Mouse (Mus musculus) right cerebral cortex, postnatal 4 days (tissue): ENCODE results near the gene Rusc2.

Experiments used
- DNase-seq: peaks from one replicate; pipeline ENCODE4 v3.0.0-alpha.2; 2022

The Rusc2 gene

DNA sequence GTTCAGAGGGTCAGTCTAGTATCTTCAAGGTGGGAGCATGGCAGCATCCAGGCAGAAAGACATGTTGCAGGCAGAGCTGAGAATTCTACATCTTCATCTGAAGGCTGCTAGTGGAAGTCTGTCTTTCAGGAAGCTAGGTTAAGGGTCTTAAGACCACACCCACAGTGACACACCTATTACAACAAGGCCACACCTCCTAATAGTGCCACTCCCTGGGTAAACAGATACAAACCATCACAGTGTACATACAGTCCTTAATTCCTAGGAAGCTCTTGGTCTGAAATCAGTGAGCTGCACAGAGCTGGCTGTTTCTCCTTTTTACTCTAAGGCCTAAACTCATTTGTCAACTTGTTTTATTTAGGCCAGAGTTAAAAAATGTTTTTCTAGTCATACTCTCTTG lies 5.2 kb downstream of the Rusc2 start:
- no peak for DNase-seq

GRCm38 (mm10) chr4:43389390-43389789 lies 7.6 kb downstream of the Rusc2 start:
- no peak for DNase-seq

DNA sequence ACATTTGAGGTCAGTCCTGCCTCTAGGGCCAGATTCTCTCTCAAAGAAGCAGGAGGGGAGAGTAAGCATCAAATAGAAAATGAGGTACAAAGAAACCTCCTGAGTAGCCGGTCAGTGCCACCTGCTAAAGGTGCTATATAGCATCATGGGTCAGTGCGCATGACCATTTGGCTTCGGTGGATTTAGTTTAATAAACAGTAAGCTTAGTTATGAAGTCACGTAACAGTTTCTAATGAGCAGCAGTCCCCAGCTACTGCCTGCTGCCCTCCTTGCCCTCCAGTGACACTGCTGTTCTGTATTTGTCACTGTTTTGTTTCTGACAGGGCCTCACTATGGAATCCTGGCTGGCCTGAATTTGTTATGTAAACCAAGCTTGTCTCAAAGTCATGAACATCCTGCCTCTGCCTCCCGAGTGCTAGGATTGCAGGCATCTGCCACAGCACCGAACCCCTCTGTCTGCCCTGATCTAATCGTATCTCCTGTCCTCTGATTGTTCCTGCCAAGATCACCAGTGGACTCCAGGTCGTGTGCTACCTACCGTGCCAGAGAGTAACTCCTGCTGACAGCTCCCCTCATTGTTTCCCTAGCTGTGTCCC lies 8.2 kb downstream of the Rusc2 start:
- no peak for DNase-seq

- DNase-seq = no peak
These were observed 9.8 kb downstream of the Rusc2 start for GRCm38 (mm10) chr4:43391521-43392050.

GRCm38 (mm10) chr4:43394345-43394891 lies 12.6 kb downstream of the Rusc2 start:
- DNase-seq = no peak

GRCm38 (mm10) chr4:43395147-43395546 lies 13.4 kb downstream of the Rusc2 start:
- no peak for DNase-seq

GRCm38 (mm10) chr4:43395836-43396235 lies 14.1 kb downstream of the Rusc2 start:
- no peak for DNase-seq

- no peak for DNase-seq
These were observed 14.6 kb downstream of the Rusc2 start for GRCm38 (mm10) chr4:43396381-43396780.

GRCm38 (mm10) chr4:43398014-43398413 lies 16.2 kb downstream of the Rusc2 start:
- DNase-seq = no peak

DNA sequence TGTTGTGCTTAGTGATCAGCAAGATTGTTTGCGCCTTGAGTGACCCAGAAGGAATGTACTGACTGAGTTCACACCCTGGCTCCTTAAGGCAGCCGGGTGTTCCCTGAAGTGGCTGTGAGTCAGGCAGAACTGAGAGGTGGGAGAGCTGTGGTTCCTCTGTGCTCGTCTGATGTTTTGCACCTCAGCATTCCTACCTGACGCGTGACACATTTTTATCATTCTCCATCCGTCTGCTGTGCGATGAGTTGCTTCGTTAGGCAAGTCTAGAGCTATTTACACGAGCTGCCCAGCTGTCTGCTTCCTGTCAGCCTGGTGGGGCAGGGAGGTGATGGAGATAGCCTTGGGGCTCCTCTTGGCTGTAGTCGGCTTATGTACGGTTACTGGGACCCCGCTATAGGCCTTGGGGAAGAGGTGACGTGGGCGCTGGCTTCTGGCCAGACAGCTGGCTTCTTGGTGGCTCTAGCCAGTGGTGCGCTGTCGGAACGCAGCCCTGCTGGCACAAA lies 17.1 kb downstream of the Rusc2 start:
- DNase-seq = peak; percentile 55

DNA sequence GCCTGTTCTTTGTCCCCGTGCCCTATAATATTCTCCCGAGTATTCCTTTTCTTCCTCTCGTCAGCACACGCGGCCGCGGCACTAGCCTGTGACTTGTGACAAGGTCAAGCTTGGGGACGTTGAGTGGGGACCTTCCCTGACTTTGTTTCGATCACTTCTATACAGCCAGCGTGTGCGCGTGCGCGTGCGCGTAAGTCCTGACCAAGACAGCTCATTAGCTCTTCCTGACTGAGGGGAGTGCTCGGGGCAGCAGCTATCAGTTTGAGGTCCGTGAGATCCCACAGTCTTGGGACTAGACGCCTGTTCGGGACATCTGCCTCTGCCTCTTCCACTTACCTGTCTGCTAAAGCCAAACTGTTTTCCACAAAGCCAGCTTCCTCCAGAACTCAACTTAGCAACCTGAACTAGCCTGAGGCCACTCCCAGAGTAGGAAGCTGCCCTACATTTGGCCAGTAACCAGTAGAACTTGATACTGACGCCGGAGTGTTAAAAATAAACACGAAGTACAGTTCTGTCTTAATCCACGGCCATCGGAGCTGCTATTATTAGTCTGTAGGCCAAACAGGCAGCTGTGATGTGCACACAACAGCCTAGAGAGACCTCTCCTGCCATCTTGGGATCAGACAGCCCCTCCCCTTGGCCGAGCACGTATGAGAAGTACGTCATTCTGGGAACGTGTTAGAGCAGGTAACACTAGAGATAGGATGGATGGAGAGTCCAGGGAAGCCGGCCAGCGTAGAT lies 17.8 kb downstream of the Rusc2 start:
- no peak for DNase-seq

DNA sequence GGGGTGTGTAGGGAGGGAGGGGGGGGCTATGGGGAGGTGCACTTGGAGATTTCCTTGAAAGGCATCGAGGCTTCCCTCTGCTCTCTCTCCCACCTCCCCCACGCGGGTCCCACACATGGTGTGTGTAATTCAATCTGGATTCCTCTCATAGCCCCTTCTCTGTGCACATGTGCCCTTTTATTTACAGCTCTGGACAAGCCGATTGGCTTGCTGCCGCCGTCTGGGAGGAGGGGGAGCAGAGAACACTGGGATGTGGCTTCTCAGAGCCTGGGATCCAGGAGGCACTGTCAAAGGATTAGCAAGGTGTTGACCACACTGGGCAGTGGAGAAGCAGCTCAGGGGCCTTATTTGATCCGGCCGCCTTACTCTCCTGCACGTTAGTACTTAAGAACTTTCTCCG lies 19.2 kb downstream of the Rusc2 start:
- no peak for DNase-seq

- DNase-seq = no peak
These were observed 19.7 kb downstream of the Rusc2 start for GRCm38 (mm10) chr4:43401486-43401885.

DNA sequence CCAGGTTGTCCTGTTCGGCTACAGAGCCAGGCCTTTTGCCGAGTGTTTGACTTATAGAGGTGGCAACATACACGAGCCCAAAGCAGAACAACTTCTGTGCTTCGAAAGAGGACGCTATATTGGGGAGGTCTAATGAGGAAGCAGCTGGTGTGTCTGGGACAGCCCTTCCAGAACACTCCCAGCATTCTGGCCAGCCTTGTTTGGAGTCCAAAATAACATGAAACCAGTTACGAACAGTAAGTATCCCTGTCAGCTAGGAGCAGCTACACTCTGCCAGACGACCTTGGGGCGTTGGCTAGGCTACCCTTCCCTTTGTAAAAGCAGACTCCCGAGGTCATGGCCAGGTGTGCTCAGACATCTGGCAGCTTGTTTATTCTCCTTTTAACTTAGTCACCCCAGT lies 20.4 kb downstream of the Rusc2 start:
- DNase-seq = no peak

DNA sequence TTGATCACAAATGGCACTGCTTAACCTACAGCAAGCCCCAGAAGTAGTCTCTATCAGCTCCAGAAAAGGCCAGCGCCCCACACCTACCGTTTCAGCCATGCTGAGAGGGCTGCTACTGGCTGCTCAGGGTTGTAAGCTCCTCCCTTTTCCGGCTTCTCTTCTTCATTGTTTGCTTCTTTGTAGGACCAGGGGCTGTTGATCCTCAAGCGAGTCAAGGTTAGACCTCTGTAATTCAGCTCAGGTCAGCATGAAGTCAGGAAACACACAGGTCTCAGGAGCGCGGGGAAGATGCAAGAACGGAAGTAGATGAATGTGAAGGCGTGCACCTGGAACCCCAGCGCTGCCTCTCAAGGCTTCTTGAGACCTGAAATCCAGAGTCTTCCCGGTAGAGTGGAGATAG lies 22.9 kb downstream of the Rusc2 start:
- DNase-seq = no peak

DNA sequence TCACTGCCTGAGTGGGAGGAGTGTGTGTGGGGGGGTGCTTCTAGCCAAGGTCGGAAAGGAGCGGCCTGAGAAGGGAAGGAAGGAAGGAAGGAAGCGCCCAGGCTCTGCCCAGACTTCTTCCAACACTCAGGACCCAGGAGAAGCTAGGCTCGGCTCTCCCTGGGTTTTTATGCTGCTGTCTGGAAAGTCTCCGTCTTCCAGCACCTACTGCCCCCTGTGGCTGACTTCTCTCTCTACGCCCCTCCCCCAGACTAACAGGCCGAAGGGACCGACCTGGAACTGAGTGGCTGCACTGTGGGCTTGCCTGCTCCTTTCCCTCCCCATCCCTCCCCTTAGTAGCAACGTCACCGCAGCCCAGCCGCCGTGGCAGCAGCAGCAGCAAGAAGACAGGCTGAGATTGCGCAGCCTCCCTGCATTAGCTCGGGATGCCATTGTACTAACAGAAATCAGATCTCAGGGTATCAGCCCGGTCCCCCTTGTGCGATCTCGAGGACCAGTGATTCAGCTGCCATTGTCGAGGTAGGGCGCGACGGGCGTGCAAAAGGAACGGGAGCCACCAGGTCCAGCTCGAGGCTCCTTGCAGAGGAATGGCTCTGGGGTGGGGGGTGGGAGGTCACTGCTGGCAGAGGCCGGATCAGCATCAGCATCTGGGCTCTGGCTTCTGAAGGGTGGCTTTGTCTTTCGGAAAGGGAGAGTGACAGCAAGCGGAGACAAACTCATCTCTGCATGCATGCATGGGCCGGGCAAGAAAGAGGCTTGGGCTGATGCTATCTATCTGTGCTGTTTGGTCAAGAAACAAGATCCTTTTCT lies 24.6 kb downstream of the Rusc2 start:
- peak; percentile 77 for DNase-seq

- no peak for DNase-seq
These were observed 25.5 kb downstream of the Rusc2 start for GRCm38 (mm10) chr4:43407071-43407920.

DNA sequence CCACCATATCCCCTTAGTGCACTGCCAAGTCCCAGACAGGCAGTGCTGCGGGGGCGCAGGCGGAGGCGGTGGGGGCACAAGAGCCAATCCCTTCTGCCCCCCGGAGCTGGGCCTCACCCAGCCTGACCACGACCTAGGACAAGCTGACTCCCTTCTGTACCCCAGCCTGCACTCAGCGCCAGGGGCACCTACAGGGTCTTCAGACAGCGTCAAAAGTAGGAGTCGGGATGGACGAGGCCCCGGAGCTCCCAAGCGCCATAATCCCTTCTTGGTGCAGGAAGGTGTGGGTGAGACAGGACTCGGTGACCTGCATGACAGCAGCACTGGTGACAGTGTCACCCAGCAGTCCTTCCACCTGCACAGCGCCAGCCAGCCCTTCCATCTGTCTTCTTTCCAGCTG lies 33.0 kb downstream of the Rusc2 start:
- no peak for DNase-seq

GRCm38 (mm10) chr4:43415221-43416070 lies 33.7 kb downstream of the Rusc2 start:
- no peak for DNase-seq

DNA sequence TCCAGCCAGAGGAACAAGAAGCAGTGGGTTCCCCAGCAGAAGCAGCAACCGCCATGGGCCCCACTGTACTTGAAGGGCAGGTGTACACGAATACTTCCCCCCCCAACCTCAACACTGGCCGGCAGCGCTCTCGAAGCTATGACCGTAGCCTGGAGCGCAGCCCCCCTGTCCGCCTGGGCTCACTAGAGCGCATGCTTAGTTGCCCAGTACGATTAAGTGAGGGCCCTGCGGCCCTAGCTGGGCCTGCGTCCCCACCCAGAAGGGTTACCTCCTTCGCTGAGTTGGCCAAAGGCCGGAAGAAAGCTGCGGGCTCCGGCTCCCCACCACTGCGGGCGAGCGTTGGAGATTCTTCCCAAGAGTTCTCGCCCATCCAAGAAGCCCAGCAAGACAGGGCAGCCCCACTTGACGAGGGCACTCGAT lies 34.3 kb downstream of the Rusc2 start:
- DNase-seq = no peak
